Mouse (Mus musculus): ENCODE measurements around the gene Ercc8.

DNA sequence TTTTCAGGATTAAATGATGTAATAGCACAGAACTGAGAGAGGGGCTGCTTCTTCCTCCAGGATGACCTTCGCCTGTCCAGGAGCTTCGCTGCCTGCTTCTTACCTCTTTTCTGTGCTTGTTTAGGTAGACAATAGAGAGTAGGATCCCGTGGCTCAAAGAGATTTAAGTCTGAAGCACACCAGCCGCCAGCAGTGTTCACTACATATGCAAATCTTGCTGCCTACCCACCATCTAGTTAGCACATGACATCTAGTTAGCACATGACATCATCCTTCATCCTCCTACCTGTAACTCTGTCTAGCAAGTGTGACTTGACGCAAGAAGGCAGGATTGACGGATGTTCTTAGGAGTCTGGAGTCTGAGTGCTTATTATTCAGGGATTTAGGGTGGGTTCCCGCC, 61.2 kb downstream of the Ercc8 start:
- no peak for TF ChIP-seq CTCF (IDR thresholded peaks at IDR 0.05; ENCODE audit: borderline replicate concordance, insufficient read depth, low read depth, low read length)
- TF ChIP-seq POLR2A (IDR thresholded peaks at IDR 0.05; ENCODE audit: borderline replicate concordance, insufficient read depth, low read length) = no peak
